Mouse (Mus musculus) testis, adult 2 months (tissue): ENCODE results near the gene Stox2. TPM values are rescaled to one million over a fixed set of nuclear protein-coding genes. Genes with fewer than 3 reads are reported as not detected.

Source experiments
- H3K27ac ChIP-seq: fragments of 200-500 bp; 2 replicates; pipeline ENCODE4 v1.5.1; 2012; ENCODE audit warnings: low read depth, low read length; ENCODE audit not compliant: control insufficient read depth, insufficient read depth
- H3K27me3 ChIP-seq: fragments of 200-500 bp; 2 replicates; pipeline ENCODE4 v1.6.1; 2012; ENCODE audit warnings: mild to moderate bottlenecking, low read length, moderate library complexity; ENCODE audit not compliant: control insufficient read depth, insufficient read depth
- H3K36me3 ChIP-seq: fragments of 200-500 bp; 2 replicates; pipeline ENCODE4 v1.6.1; 2012; ENCODE audit warnings: mild to moderate bottlenecking, low read length; ENCODE audit not compliant: control insufficient read depth, insufficient read depth
- H3K4me1 ChIP-seq: fragments of 200-500 bp; 2 replicates; pipeline ENCODE4 v1.6.1; 2012; ENCODE audit warnings: low read length; ENCODE audit not compliant: control insufficient read depth, insufficient read depth
- H3K4me3 ChIP-seq: fragments of 200-500 bp; 2 replicates; pipeline ENCODE4 v1.5.1; 2012; ENCODE audit warnings: low read depth, mild to moderate bottlenecking, low read length, moderate library complexity, mixed read lengths; ENCODE audit not compliant: control insufficient read depth
- CTCF ChIP-seq: fragments of 200-500 bp; IDR thresholded peaks from 2 replicates; pipeline ENCODE4 v1.5.1; 2012; ENCODE audit warnings: low read depth, mild to moderate bottlenecking, inconsistent platforms, low read length, moderate library complexity; ENCODE audit not compliant: control insufficient read depth, insufficient read depth, insufficient replicate concordance
- POLR2A ChIP-seq: fragments of 200-500 bp; IDR thresholded peaks from 2 replicates; pipeline ENCODE4 v1.6.1; 2012; ENCODE audit warnings: low read depth, mild to moderate bottlenecking, inconsistent platforms, low read length, moderate library complexity; ENCODE audit not compliant: control insufficient read depth
- polyA plus RNA-seq: library from polyadenylated mRNA; depleted of rRNA; stranded (reverse); fragments of >200 nt; gene quantifications from 2 replicates; pipeline ENCODE4 v1.2.3, GENCODE M21; 2012

Gene Stox2
- polyA plus RNA-seq, 1 experiment = 8.3 TPM

GRCm38 (mm10) chr8:47351914-47352701 is 94.1 kb downstream of the Stox2 start:
- H3K27ac ChIP-seq = no peak overlapping the region
- H3K36me3 ChIP-seq = no peaks in the 10 kb centered on the region
- TF ChIP-seq POLR2A (no peak), CTCF (no peak)
- no peak overlapping the region for H3K4me3 ChIP-seq
- H3K4me1 ChIP-seq = peaks cover 3% of the 10 kb centered on the region
- no peaks in the 10 kb centered on the region for H3K27me3 ChIP-seq

GRCm38 (mm10) chr8:47349082-47349481 is 97.1 kb downstream of the Stox2 start:
- Histone ChIP-seq H3K36me3 (no peaks in the 10 kb centered on the region), H3K4me3 (no peak overlapping the region), H3K4me1 (peaks cover 3% of the 10 kb centered on the region), H3K27ac (no peak overlapping the region), H3K27me3 (no peaks in the 10 kb centered on the region)
- TF ChIP-seq CTCF (no peak), POLR2A (no peak)

- Histone ChIP-seq H3K4me1 (peaks cover 3% of the 10 kb centered on the region), H3K27me3 (no peaks in the 10 kb centered on the region), H3K4me3 (no peak overlapping the region), H3K27ac (no peak overlapping the region), H3K36me3 (no peaks in the 10 kb centered on the region)
- no peak for TF ChIP-seq CTCF
- TF ChIP-seq POLR2A = no peak
Measured at GRCm38 (mm10) chr8:47347809-47348208, 98.4 kb downstream of the Stox2 start.

GRCm38 (mm10) chr8:47345772-47346103 is 100.4 kb downstream of the Stox2 start:
- no peaks in the 10 kb centered on the region for H3K27me3 ChIP-seq
- no peak overlapping the region; the same call in 1 of the 2 replicates for H3K4me3 ChIP-seq
- no peak overlapping the region for H3K27ac ChIP-seq
- H3K36me3 ChIP-seq = no peaks in the 10 kb centered on the region
- peaks cover 3% of the 10 kb centered on the region for H3K4me1 ChIP-seq
- TF ChIP-seq POLR2A = no peak
- TF ChIP-seq CTCF = no peak

GRCm38 (mm10) chr8:47345085-47345771 is 100.9 kb downstream of the Stox2 start:
- Histone ChIP-seq H3K4me1 (peaks cover 3% of the 10 kb centered on the region), H3K27me3 (no peaks in the 10 kb centered on the region), H3K27ac (no peak overlapping the region), H3K4me3 (no peak overlapping the region; the same call in 1 of the 2 replicates), H3K36me3 (no peaks in the 10 kb centered on the region)
- TF ChIP-seq CTCF (no peak), POLR2A (no peak)

- TF ChIP-seq POLR2A (no peak), CTCF (no peak)
- Histone ChIP-seq H3K4me3 (no peak overlapping the region), H3K27me3 (no peaks in the 10 kb centered on the region), H3K4me1 (peaks cover 3% of the 10 kb centered on the region), H3K36me3 (no peaks in the 10 kb centered on the region), H3K27ac (no peak overlapping the region)
Measured at GRCm38 (mm10) chr8:47341474-47341873, 104.7 kb downstream of the Stox2 start.

GRCm38 (mm10) chr8:47338691-47339323 is 107.4 kb downstream of the Stox2 start:
- Histone ChIP-seq H3K27me3 (no peaks in the 10 kb centered on the region), H3K4me3 (no peak overlapping the region), H3K4me1 (peaks cover 4% of the 10 kb centered on the region; the same call in 1 of the 2 replicates)

More at GRCm38 (mm10) chr8:47338691-47339323, 107.4 kb downstream of the Stox2 start:
- no peaks in the 10 kb centered on the region for H3K36me3 ChIP-seq
- no peak overlapping the region for H3K27ac ChIP-seq
- TF ChIP-seq POLR2A (no peak), CTCF (no peak)
